Mouse (Mus musculus) heart, embryonic 16.5 days (tissue): ENCODE measurements around the gene Bach2. TPM values are rescaled to one million over a fixed set of nuclear protein-coding genes. Genes with fewer than 3 reads are reported as not detected.
A peak's percentile ranks its signal among the peaks of the same experiment; 100 is the strongest.

Experiments
- ATAC-seq: fragments of 200-750 bp; cut with Nextera tagmentation; replicated peaks from 2 replicates; pipeline ENCODE4 v1.8.0; 2017; ENCODE audit warnings: moderate number of reproducible peaks; ENCODE audit not compliant: insufficient read depth, low FRiP score; ENCODE audit errors: extremely low read depth
- H3K27ac ChIP-seq: fragments of 300-500 bp; sonication (generic); 2 replicates; pipeline ENCODE4 v1.5.1; 2014; ENCODE audit warnings: mild to moderate bottlenecking, low read length, control low read depth, moderate library complexity
- H3K27me3 ChIP-seq: fragments of 300-500 bp; sonication (generic); 2 replicates; pipeline ENCODE4 v1.6.1; 2014; ENCODE audit warnings: low read length, mixed read lengths; ENCODE audit not compliant: control insufficient read depth, insufficient read depth
- H3K36me3 ChIP-seq: fragments of 300-500 bp; sonication (generic); 2 replicates; pipeline ENCODE4 v1.6.1; 2014; ENCODE audit not compliant: control insufficient read depth, insufficient read depth
- H3K4me1 ChIP-seq: fragments of 300-500 bp; sonication (generic); 2 replicates; pipeline ENCODE4 v1.6.1; 2014; ENCODE audit warnings: low read length, mixed read lengths; ENCODE audit not compliant: control insufficient read depth, insufficient read depth
- H3K4me2 ChIP-seq: fragments of 300-500 bp; sonication (generic); 2 replicates; pipeline ENCODE4 v1.6.1; 2014; ENCODE audit warnings: low read depth, mild to moderate bottlenecking, control low read depth, low read length
- H3K4me3 ChIP-seq: fragments of 300-500 bp; sonication (generic); 2 replicates; pipeline ENCODE4 v1.5.1; 2014; ENCODE audit warnings: mild to moderate bottlenecking, control low read depth, low read length
- H3K9ac ChIP-seq: fragments of 300-500 bp; sonication (generic); 2 replicates; pipeline ENCODE4 v1.6.1; 2014; ENCODE audit warnings: low read length, control low read depth
- H3K9me3 ChIP-seq: fragments of 300-500 bp; sonication (generic); replicated peaks from 2 replicates; pipeline ENCODE4 v1.6.1; 2016; ENCODE audit warnings: low read length; ENCODE audit not compliant: control insufficient read depth
- WGBS: fragments of 180-500 bp; shearing (Covaris S2); extraction: QIAGEN DNeasy Blood & Tissue Kit; methylation state at CpG from one replicate; pipeline ENCODE4 v1.1.7; 2014; 5-methylcytosine and 5-hydroxymethylcytosine counted together
- polyA plus RNA-seq: library from polyadenylated mRNA; unstranded; fragments of >200 nt; fragmentation: Nextera tagmentation; extraction: Ambion mirVana; gene quantifications from 2 replicates; pipeline ENCODE4 v1.2.1, GENCODE M21; 2015

Bach2 gene
- polyA plus RNA-seq, 1 experiment from 2014 or later: 5.0 TPM

DNA sequence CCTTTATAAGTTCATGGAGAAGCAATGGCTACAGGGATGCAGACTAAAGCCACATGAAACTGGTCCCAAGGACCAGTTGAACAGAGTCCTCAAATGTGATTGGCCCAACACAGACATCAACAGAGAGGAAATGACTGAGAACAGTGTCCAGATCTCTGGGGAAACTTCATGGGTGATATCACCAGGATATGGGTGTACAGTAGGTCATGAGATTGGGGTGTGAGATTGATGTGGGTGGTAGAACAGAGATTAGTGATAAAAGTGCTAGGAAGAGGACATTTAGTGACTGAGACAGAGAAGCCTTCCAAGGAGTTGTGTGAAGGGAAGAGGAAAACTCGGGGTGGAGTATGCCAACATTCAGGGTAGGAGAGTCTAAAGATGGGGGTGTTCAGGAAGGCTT, 29.4 kb downstream of the Bach2 start:
- no peak overlapping the region for H3K9ac ChIP-seq
- H3K4me1 ChIP-seq: peaks cover 21% of the 10 kb centered on the region
- H3K4me2 ChIP-seq: no peak overlapping the region
- H3K27ac ChIP-seq: no peak overlapping the region
- 90% methylated on average over 1 of the region's 1 CpGs for WGBS
- no peaks in the 10 kb centered on the region for H3K36me3 ChIP-seq
- no peak overlapping the region for H3K4me3 ChIP-seq
- H3K27me3 ChIP-seq: no peaks in the 10 kb centered on the region
- H3K9me3 ChIP-seq: no peaks in the 10 kb centered on the region
- ATAC-seq: no peak

- H3K9me3 ChIP-seq: no peaks in the 10 kb centered on the region
- no peak for ATAC-seq
- WGBS: 76% methylated on average over 5 of the region's 5 CpGs
- H3K27me3 ChIP-seq: no peaks in the 10 kb centered on the region
- no peak overlapping the region for H3K4me2 ChIP-seq
- H3K9ac ChIP-seq: no peak overlapping the region
- no peak overlapping the region for H3K27ac ChIP-seq
- H3K4me1 ChIP-seq: no peaks in the 10 kb centered on the region
- H3K4me3 ChIP-seq: no peak overlapping the region
- H3K36me3 ChIP-seq: no peaks in the 10 kb centered on the region
Measured at GRCm38 (mm10) chr4:32272398-32272797, 33.8 kb downstream of the Bach2 start.

GRCm38 (mm10) chr4:32274776-32275294, 36.2 kb downstream of the Bach2 start:
- Histone ChIP-seq H3K9ac (no peak overlapping the region), H3K4me2 (no peak overlapping the region), H3K9me3 (no peaks in the 10 kb centered on the region), H3K27me3 (no peaks in the 10 kb centered on the region), H3K27ac (no peak overlapping the region), H3K4me1 (no peaks in the 10 kb centered on the region), H3K36me3 (no peaks in the 10 kb centered on the region), H3K4me3 (no peak overlapping the region)
- ATAC-seq: no peak
- WGBS: 82% methylated on average over 6 of the region's 6 CpGs

- no peaks in the 10 kb centered on the region for H3K27me3 ChIP-seq
- no peak overlapping the region for H3K4me2 ChIP-seq
- no peaks in the 10 kb centered on the region for H3K4me1 ChIP-seq
- H3K36me3 ChIP-seq: no peaks in the 10 kb centered on the region
- WGBS: 95% methylated on average over 1 of the region's 1 CpGs
- H3K27ac ChIP-seq: 0 out of 2 replicates have a peak overlapping the region, but pooled peaks have one; percentile 5
- no peak overlapping the region for H3K4me3 ChIP-seq
- no peaks in the 10 kb centered on the region for H3K9me3 ChIP-seq
- H3K9ac ChIP-seq: no peak overlapping the region
- no peak for ATAC-seq
Measured at GRCm38 (mm10) chr4:32279842-32280241, 41.2 kb downstream of the Bach2 start.

- Histone ChIP-seq H3K9ac (no peak overlapping the region), H3K4me3 (no peak overlapping the region), H3K27me3 (no peaks in the 10 kb centered on the region), H3K4me1 (no peaks in the 10 kb centered on the region), H3K27ac (no peak overlapping the region), H3K36me3 (no peaks in the 10 kb centered on the region), H3K4me2 (no peak overlapping the region), H3K9me3 (no peaks in the 10 kb centered on the region)
- ATAC-seq: 0 out of 2 replicates have a peak, but pooled peaks have one; percentile 49
- WGBS: 39% methylated on average over 6 of the region's 6 CpGs
Measured at GRCm38 (mm10) chr4:32280401-32280800, 41.8 kb downstream of the Bach2 start.

- no peaks in the 10 kb centered on the region for H3K36me3 ChIP-seq
- H3K4me2 ChIP-seq: no peak overlapping the region
- H3K9ac ChIP-seq: no peak overlapping the region
- H3K9me3 ChIP-seq: no peaks in the 10 kb centered on the region
- no peak overlapping the region for H3K4me3 ChIP-seq
- H3K27me3 ChIP-seq: no peaks in the 10 kb centered on the region
- WGBS: 84% methylated on average over 6 of the region's 6 CpGs
- H3K27ac ChIP-seq: no peak overlapping the region
- ATAC-seq: no peak
- no peaks in the 10 kb centered on the region for H3K4me1 ChIP-seq
Measured at GRCm38 (mm10) chr4:32281306-32281705, 42.7 kb downstream of the Bach2 start.

- H3K27me3 ChIP-seq: no peaks in the 10 kb centered on the region
- WGBS: 85% methylated on average over 8 of the region's 8 CpGs
- H3K27ac ChIP-seq: no peak overlapping the region
- no peak overlapping the region for H3K4me2 ChIP-seq
- H3K4me1 ChIP-seq: peaks cover 34% of the 10 kb centered on the region
- no peak overlapping the region for H3K9ac ChIP-seq
- no peak overlapping the region for H3K4me3 ChIP-seq
- no peaks in the 10 kb centered on the region for H3K36me3 ChIP-seq
- no peak for ATAC-seq
- no peaks in the 10 kb centered on the region for H3K9me3 ChIP-seq
Measured at GRCm38 (mm10) chr4:32286405-32286804, 47.8 kb downstream of the Bach2 start.

- Histone ChIP-seq H3K4me3 (peak overlapping the region; percentile 24), H3K9me3 (no peaks in the 10 kb centered on the region), H3K4me2 (peak overlapping the region; percentile 55), H3K27ac (peak overlapping the region; percentile 47), H3K9ac (peak overlapping the region; percentile 1; the same call in 1 of the 2 replicates), H3K27me3 (no peaks in the 10 kb centered on the region), H3K36me3 (no peaks in the 10 kb centered on the region), H3K4me1 (peaks cover 36% of the 10 kb centered on the region)
- 0 out of 2 replicates have a peak, but pooled peaks have one; percentile 46 for ATAC-seq
- WGBS: 16% methylated on average over 11 of the region's 11 CpGs
Measured at GRCm38 (mm10) chr4:32288036-32288860, 49.6 kb downstream of the Bach2 start.

DNA sequence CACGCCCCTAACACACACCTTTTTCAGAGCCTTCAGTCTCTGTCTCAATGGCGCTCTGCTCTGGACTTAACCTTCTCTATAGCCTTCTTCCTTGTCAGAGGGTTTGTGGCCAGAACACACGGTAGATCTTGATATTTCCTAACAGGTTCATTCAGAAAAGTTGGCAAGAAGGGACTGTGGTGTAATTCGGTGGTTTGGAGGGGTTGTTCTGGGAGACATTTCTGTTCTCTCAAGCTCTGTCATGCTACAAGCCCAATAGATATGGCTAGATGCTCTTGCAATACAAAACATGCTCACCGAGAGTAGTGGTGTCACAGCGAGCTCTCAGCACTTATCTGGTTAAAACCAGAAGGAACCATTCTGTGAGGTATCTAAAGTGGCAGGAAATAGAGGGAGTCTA, 51.2 kb downstream of the Bach2 start:
- Histone ChIP-seq H3K27me3 (no peaks in the 10 kb centered on the region), H3K4me2 (no peak overlapping the region), H3K9me3 (no peaks in the 10 kb centered on the region), H3K27ac (peak overlapping the region; percentile 16; the same call in 1 of the 2 replicates), H3K4me3 (no peak overlapping the region), H3K36me3 (no peaks in the 10 kb centered on the region), H3K9ac (no peak overlapping the region), H3K4me1 (peaks cover 36% of the 10 kb centered on the region)
- ATAC-seq: no peak
- WGBS: 62% methylated on average over 6 of the region's 6 CpGs
